Mouse (Mus musculus) testis, adult 2 months (tissue): ENCODE data around the gene Gzmm. TPM values are rescaled to one million over a fixed set of nuclear protein-coding genes. Genes with fewer than 3 reads are reported as not detected.

Experiments used
- H3K27ac ChIP-seq: fragments of 200-500 bp; 2 replicates; pipeline ENCODE4 v1.5.1; 2012; ENCODE audit warnings: low read depth, low read length; ENCODE audit not compliant: control insufficient read depth, insufficient read depth
- H3K27me3 ChIP-seq: fragments of 200-500 bp; 2 replicates; pipeline ENCODE4 v1.6.1; 2012; ENCODE audit warnings: mild to moderate bottlenecking, low read length, moderate library complexity; ENCODE audit not compliant: control insufficient read depth, insufficient read depth
- H3K36me3 ChIP-seq: fragments of 200-500 bp; 2 replicates; pipeline ENCODE4 v1.6.1; 2012; ENCODE audit warnings: mild to moderate bottlenecking, low read length; ENCODE audit not compliant: control insufficient read depth, insufficient read depth
- H3K4me1 ChIP-seq: fragments of 200-500 bp; 2 replicates; pipeline ENCODE4 v1.6.1; 2012; ENCODE audit warnings: low read length; ENCODE audit not compliant: control insufficient read depth, insufficient read depth
- H3K4me3 ChIP-seq: fragments of 200-500 bp; 2 replicates; pipeline ENCODE4 v1.5.1; 2012; ENCODE audit warnings: low read depth, mild to moderate bottlenecking, low read length, moderate library complexity, mixed read lengths; ENCODE audit not compliant: control insufficient read depth
- CTCF ChIP-seq: fragments of 200-500 bp; IDR thresholded peaks from 2 replicates; pipeline ENCODE4 v1.5.1; 2012; ENCODE audit warnings: low read depth, mild to moderate bottlenecking, inconsistent platforms, low read length, moderate library complexity; ENCODE audit not compliant: control insufficient read depth, insufficient read depth, insufficient replicate concordance
- POLR2A ChIP-seq: fragments of 200-500 bp; IDR thresholded peaks from 2 replicates; pipeline ENCODE4 v1.6.1; 2012; ENCODE audit warnings: low read depth, mild to moderate bottlenecking, inconsistent platforms, low read length, moderate library complexity; ENCODE audit not compliant: control insufficient read depth
- polyA plus RNA-seq: library from polyadenylated mRNA; depleted of rRNA; stranded (reverse); fragments of >200 nt; gene quantifications from 2 replicates; pipeline ENCODE4 v1.2.3, GENCODE M21; 2012

The Gzmm gene
- polyA plus RNA-seq, 1 experiment, result 0.33 TPM

GRCm38 (mm10) chr10:79723047-79723446 lies 34.2 kb downstream of the Gzmm start:
- Histone ChIP-seq H3K4me1 (no peaks in the 10 kb centered on the region; the same call in 1 of the 2 replicates), H3K27me3 (no peaks in the 10 kb centered on the region)

GRCm38 (mm10) chr10:79723692-79724091 lies 34.9 kb downstream of the Gzmm start:
- TF ChIP-seq POLR2A, result no peak
- TF ChIP-seq CTCF, result no peak
- Histone ChIP-seq H3K27ac (no peak overlapping the region), H3K4me3 (no peak overlapping the region), H3K27me3 (no peaks in the 10 kb centered on the region), H3K4me1 (no peaks in the 10 kb centered on the region), H3K36me3 (no peaks in the 10 kb centered on the region)

More at GRCm38 (mm10) chr10:79723047-79723446, 34.2 kb downstream of the Gzmm start:
- no peak overlapping the region for H3K27ac ChIP-seq
- H3K4me3 ChIP-seq, result no peak overlapping the region
- TF ChIP-seq POLR2A (no peak), CTCF (no peak)
- no peaks in the 10 kb centered on the region for H3K36me3 ChIP-seq

DNA sequence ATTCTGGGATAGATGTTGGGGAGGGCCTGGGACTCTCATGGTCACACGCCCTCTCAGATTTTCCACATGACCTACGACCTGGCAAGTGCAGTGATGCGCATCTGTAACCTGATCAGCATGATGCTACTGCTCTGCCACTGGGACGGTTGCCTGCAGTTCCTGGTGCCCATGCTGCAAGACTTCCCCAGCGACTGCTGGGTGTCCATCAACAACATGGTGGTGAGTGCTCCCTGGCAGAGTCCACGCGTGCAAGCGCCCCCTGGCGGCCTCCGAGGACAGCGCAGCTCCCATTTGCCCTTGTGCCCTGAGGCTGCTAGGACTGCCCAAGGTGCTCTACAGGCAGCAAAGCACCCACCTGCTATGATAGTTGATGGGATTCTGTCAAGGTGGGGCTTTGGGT lies 37.3 kb downstream of the Gzmm start:
- H3K27ac ChIP-seq, result no peak overlapping the region
- no peaks in the 10 kb centered on the region for H3K27me3 ChIP-seq
- H3K4me1 ChIP-seq, result no peaks in the 10 kb centered on the region
- no peak overlapping the region for H3K4me3 ChIP-seq
- no peaks in the 10 kb centered on the region for H3K36me3 ChIP-seq
- TF ChIP-seq CTCF, result peak; percentile 54; the same call in 1 of the 2 replicates
- TF ChIP-seq POLR2A, result no peak

DNA sequence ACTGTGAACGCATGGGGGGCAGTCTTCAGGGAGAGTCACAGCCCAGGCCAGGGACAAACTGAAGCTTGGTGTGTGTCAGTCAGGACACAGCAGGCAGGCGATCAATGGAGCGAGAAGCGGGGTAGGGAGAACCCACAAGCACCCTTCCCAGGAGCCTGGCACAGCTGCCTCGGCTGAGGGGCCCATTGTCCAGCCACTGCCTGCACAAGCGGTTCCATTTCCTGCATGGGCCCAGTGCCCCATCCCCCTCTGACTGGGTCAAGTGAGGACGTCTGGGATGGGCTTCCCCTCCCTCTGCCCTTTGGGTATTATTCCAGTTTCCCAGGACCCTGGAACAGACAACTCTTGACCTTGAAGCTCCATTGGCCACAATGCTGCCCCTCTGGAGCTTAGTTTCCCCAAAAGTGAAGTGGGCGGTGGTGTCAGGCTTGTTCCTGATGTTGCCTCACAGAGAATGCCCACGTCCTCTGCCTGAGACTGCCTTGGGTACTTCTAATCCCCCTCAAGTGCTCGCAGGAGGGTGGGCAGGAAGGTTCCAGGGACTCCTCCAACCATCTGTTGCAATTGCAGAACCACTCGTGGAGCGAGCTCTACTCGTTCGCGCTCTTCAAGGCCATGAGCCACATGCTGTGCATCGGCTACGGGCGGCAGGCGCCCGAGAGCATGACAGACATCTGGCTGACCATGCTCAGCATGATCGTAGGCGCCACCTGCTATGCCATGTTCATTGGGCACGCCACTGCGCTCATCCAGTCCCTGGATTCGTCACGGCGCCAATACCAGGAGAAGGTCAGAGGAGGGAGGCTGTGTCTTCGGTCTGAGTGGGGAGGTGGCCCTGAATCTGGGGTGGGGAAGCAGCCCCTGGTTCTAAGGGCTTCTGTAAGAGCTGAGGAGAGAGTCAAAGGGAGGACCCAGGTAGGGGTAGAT lies 39.8 kb downstream of the Gzmm start:
- no peaks in the 10 kb centered on the region for H3K36me3 ChIP-seq
- H3K27ac ChIP-seq, result no peak overlapping the region
- TF ChIP-seq POLR2A, result 0 out of 2 replicates have a peak, but pooled peaks have one; percentile 17
- no peak for TF ChIP-seq CTCF
- no peaks in the 10 kb centered on the region for H3K4me1 ChIP-seq
- no peak overlapping the region for H3K4me3 ChIP-seq
- H3K27me3 ChIP-seq, result no peaks in the 10 kb centered on the region

- Histone ChIP-seq H3K4me1 (no peaks in the 10 kb centered on the region; the same call in 1 of the 2 replicates), H3K4me3 (no peak overlapping the region), H3K27ac (no peak overlapping the region), H3K36me3 (no peaks in the 10 kb centered on the region), H3K27me3 (no peaks in the 10 kb centered on the region)
- TF ChIP-seq POLR2A (no peak), CTCF (no peak)
Measured at GRCm38 (mm10) chr10:79729357-79729965, 40.6 kb downstream of the Gzmm start.

GRCm38 (mm10) chr10:79732500-79732899 lies 43.7 kb downstream of the Gzmm start:
- Histone ChIP-seq H3K27ac (no peak overlapping the region), H3K4me1 (peaks cover 17% of the 10 kb centered on the region), H3K27me3 (no peaks in the 10 kb centered on the region), H3K4me3 (no peak overlapping the region), H3K36me3 (no peaks in the 10 kb centered on the region)
- TF ChIP-seq POLR2A (no peak), CTCF (peak; percentile 40; the same call in 1 of the 2 replicates)

DNA sequence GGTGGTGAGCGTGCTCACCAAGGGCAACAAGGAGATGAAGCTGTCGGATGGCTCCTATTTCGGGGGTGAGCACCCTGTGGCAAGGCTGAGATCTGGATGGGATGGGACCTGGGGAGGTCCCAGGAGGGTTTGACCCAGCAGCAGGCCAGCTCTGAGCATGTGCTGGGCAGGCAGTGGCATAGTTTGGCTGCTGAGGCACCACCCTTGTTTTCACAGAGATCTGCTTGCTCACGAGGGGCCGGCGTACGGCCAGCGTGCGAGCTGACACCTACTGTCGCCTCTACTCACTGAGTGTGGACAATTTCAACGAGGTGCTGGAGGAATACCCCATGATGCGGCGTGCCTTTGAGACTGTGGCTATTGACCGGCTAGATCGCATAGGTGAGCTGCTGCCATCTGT lies 45.0 kb downstream of the Gzmm start:
- Histone ChIP-seq H3K36me3 (no peaks in the 10 kb centered on the region), H3K27me3 (no peaks in the 10 kb centered on the region), H3K27ac (no peak overlapping the region)

More for the DNA sequence above, 45.0 kb downstream of the Gzmm start:
- TF ChIP-seq CTCF (no peak), POLR2A (no peak)
- H3K4me3 ChIP-seq, result no peak overlapping the region
- H3K4me1 ChIP-seq, result peaks cover 23% of the 10 kb centered on the region
